Mouse (Mus musculus) midbrain, embryonic 12.5 days (tissue): Measurements from ENCODE around the gene Aqp3. TPM values are rescaled to one million over a fixed set of nuclear protein-coding genes. Genes with fewer than 3 reads are reported as not detected.
"Not testable (repeated sequence)": the region's sequence is repeated elsewhere in the genome, so short reads cannot be mapped to it uniquely, and the experiment has no call there.

Experiments used
- ATAC-seq: fragments of 200-750 bp; cut with Nextera tagmentation; 2 replicates; pipeline ENCODE4 v1.8.0; 2017; ENCODE audit warnings: low read depth, moderate TSS enrichment, moderate library complexity; ENCODE audit not compliant: low FRiP score
- H3K27ac ChIP-seq: fragments of 300-500 bp; sonication (generic); replicated peaks from 2 replicates; pipeline ENCODE4 v1.5.1; 2016; ENCODE audit warnings: mild to moderate bottlenecking
- H3K27me3 ChIP-seq: fragments of 300-500 bp; sonication (generic); 2 replicates; pipeline ENCODE4 v1.6.1; 2016; ENCODE audit warnings: mild to moderate bottlenecking
- H3K36me3 ChIP-seq: fragments of 300-500 bp; sonication (generic); 2 replicates; pipeline ENCODE4 v1.6.1; 2016
- H3K4me1 ChIP-seq: fragments of 300-500 bp; sonication (generic); 2 replicates; pipeline ENCODE4 v1.6.1; 2016
- H3K4me2 ChIP-seq: fragments of 300-500 bp; sonication (generic); replicated peaks from 2 replicates; pipeline ENCODE4 v1.6.1; 2016; ENCODE audit warnings: mild to moderate bottlenecking, moderate library complexity
- H3K4me3 ChIP-seq: fragments of 300-500 bp; sonication (generic); 2 replicates; pipeline ENCODE4 v1.5.1; 2016; ENCODE audit warnings: mild to moderate bottlenecking
- H3K9ac ChIP-seq: fragments of 300-500 bp; sonication (generic); replicated peaks from 2 replicates; pipeline ENCODE4 v1.6.1; 2016; ENCODE audit warnings: mild to moderate bottlenecking, moderate library complexity
- H3K9me3 ChIP-seq: fragments of 300-500 bp; sonication (generic); 2 replicates; pipeline ENCODE4 v1.6.1; 2016; ENCODE audit warnings: mild to moderate bottlenecking
- WGBS: fragments of 180-500 bp; shearing (Covaris S2); methylation state at CpG from one replicate; pipeline ENCODE4 v1.1.7; 2016; 5-methylcytosine and 5-hydroxymethylcytosine counted together
- polyA plus RNA-seq: library from polyadenylated mRNA; unstranded; fragments of >200 nt; fragmentation: Nextera tagmentation; extraction: Ambion mirVana; gene quantifications from 2 replicates; pipeline ENCODE4 v1.2.1, GENCODE M21; 2016

The Aqp3 gene
- polyA plus RNA-seq, 1 experiment from 2014 or later = 0.65 TPM

DNA sequence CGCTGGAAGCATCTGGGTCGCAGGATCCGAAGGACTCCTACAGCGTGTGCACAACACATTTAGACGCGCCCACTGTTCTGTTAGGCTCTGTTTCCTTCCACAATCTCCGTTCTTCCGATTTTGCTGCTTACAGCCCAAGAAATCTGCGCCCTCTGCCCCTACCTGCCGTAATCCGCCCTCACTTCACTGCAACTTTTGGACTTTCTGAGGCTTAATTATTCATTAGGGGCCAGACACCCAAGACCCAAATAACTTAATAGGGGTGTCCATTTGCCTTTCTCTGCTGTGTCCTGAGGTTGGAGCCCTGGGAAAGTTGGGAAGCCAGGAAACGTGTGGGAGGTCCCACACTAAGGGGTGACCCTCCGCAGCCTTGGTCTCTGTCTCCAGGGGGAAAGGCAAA, 602 bp downstream of the Aqp3 start:
- ATAC-seq = no peak
- no peak overlapping the region for H3K9ac ChIP-seq
- 44% methylated on average over 13 of the region's 13 CpGs for WGBS

DNA sequence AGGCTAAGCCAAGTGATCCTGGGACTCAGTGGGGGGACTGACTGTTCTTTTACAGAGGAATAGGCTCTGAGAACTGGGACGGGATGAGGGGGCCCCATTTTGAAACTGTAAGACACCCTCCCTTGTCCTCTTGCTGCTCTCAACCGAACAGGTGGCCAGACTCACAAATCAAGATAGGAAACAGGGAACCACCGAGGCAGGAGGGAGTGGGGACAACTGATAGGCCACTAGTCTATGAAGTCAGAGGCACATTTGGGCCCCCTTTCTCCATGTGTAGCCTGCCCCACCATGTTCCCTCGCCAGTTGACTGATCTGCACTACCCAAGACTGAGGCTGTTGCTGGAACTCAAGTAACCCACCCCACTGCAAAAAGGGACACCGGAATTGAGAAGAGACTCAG, 1.2 kb downstream of the Aqp3 start:
- H3K4me3 ChIP-seq = no peak overlapping the region
- H3K4me1 ChIP-seq = peaks cover 14% of the 10 kb centered on the region
- H3K4me2 ChIP-seq = no peak overlapping the region
- no peak overlapping the region for H3K9ac ChIP-seq
- no peaks in the 10 kb centered on the region for H3K36me3 ChIP-seq
- ATAC-seq = no peak
- H3K27ac ChIP-seq = no peak overlapping the region
- no peaks in the 10 kb centered on the region for H3K9me3 ChIP-seq
- WGBS = 71% methylated on average over 5 of the region's 5 CpGs
- H3K27me3 ChIP-seq = peaks cover 36% of the 10 kb centered on the region

More for the DNA sequence above, 602 bp downstream of the Aqp3 start:
- Histone ChIP-seq H3K9me3 (no peaks in the 10 kb centered on the region), H3K4me3 (no peak overlapping the region), H3K36me3 (no peaks in the 10 kb centered on the region), H3K4me2 (peak overlapping the region; percentile 90), H3K27ac (no peak overlapping the region), H3K4me1 (peaks cover 14% of the 10 kb centered on the region), H3K27me3 (peaks cover 36% of the 10 kb centered on the region)

DNA sequence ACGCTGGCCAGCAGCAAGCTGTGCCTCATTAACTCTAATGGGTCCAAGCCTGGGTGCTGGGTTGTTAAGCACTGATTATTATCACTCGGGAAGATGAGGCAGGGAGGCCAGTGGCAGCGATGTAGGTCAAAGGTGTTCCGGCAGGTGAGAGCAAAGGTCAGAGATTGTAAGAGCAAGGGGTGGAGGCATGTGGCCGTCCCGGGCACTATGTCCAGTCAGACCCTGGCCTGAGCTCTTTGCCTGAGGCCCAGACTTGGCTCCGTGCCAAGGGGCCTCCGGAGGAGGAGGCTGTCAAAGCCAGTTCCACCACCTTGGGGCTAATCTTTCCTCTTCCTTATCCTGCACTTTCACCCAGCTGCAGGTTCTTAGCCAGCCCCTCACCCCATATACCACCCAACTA, 1.8 kb downstream of the Aqp3 start:
- Histone ChIP-seq H3K9ac (no peak overlapping the region), H3K36me3 (no peaks in the 10 kb centered on the region), H3K4me1 (peaks cover 14% of the 10 kb centered on the region), H3K27ac (no peak overlapping the region), H3K4me2 (no peak overlapping the region), H3K27me3 (peaks cover 36% of the 10 kb centered on the region), H3K9me3 (no peaks in the 10 kb centered on the region), H3K4me3 (no peak overlapping the region)
- no peak for ATAC-seq
- WGBS = 76% methylated on average over 8 of the region's 8 CpGs

DNA sequence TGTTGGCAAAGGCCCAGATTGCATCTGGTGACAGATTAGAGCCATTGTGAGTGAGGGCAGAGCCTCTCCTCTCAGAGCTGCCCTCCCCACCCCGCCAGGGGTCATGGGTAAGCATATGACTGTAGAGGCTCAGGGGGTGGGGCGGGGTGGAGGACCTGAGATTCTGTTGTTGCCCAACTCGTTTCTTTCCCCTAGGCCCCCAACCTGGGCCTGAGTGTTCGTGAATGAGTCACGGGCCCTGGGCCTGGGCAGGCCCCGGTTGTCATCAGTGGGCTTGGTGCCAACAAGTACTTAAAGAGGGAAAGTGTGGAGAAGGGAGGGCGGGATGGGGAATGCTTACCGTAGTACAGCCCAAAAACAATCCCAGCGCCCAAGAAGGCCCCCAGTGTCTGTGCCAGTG, 3.6 kb downstream of the Aqp3 start:
- H3K9me3 ChIP-seq = no peaks in the 10 kb centered on the region
- WGBS = 74% methylated on average over 9 of the region's 9 CpGs
- H3K4me1 ChIP-seq = peaks cover 14% of the 10 kb centered on the region
- H3K4me2 ChIP-seq = no peak overlapping the region
- no peak overlapping the region for H3K4me3 ChIP-seq
- H3K27me3 ChIP-seq = peaks cover 33% of the 10 kb centered on the region
- ATAC-seq = no peak
- H3K27ac ChIP-seq = no peak overlapping the region
- no peak overlapping the region for H3K9ac ChIP-seq
- no peaks in the 10 kb centered on the region for H3K36me3 ChIP-seq

DNA sequence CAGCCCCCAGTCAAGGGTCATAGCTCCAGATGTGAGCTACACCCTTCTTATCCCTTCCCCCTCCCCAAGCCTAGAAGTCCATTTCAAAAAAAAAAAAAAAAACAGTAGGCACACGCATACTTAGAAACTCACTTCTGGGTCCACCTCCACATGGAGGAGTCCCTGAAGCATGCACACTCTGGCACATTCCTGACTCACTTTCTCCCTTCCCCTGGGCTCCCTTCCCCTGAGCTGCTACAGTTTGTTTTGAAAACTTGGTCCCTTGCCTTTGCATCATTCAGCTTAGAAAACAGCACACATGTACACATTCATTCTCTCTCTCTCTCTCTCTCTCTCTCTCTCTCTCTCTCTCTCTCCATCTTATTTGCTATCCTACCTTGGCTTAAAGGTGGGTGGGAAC, 5.0 kb downstream of the Aqp3 start:
- Histone ChIP-seq H3K4me1 (peaks cover 5% of the 10 kb centered on the region; the same call in 1 of the 2 replicates), H3K36me3 (no peaks in the 10 kb centered on the region), H3K9ac (no peak overlapping the region), H3K9me3 (no peaks in the 10 kb centered on the region), H3K27ac (no peak overlapping the region), H3K4me3 (no peak overlapping the region), H3K4me2 (no peak overlapping the region), H3K27me3 (peaks cover 24% of the 10 kb centered on the region)
- no peak for ATAC-seq
- 73% methylated on average over 1 of the region's 1 CpGs for WGBS

DNA sequence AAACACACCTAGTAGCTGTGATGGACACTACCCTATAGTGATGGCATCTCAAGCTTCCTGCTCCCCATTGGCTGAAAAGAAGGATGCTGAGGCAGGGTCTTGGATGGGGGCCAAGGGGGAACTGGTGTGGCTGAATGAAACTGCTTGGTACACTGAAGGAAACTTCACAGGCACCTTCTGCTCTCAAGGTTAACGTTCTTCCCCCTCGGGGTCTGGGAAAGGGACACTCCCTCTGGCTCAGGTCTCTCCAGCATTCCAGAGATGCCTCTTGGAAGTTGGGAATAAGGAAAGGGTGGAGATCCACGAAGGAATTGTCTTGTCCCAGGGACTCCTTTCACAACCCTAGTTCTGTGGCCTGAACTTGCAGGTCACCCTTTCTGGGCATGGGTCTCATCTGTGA, 6.6 kb downstream of the Aqp3 start:
- Histone ChIP-seq H3K4me1 (no peaks in the 10 kb centered on the region), H3K4me2 (no peak overlapping the region), H3K36me3 (no peaks in the 10 kb centered on the region), H3K9ac (no peak overlapping the region), H3K4me3 (no peak overlapping the region), H3K27me3 (peaks cover 8% of the 10 kb centered on the region), H3K9me3 (no peaks in the 10 kb centered on the region), H3K27ac (no peak overlapping the region)
- 68% methylated on average over 3 of the region's 3 CpGs for WGBS
- ATAC-seq = no peak

DNA sequence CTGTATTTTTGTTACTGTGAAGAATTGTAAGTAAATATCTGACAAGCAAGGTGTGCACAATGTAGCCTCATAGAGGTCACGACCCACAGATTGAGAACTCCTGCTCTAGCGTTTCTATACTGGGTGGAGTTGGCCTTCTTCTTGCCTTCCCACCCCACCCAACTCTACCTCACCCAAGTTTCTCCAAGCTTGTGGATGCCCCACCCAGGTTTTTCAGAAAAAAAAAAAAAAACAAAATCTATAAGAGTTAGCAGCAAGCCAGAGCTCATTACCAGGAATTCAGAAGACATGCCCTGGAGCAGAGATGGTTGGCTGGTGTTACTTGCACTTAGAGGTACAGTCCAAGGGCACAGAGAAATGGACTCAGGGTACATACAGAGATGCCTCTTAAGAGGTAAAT, 8.3 kb downstream of the Aqp3 start:
- no peak for ATAC-seq
- H3K9ac ChIP-seq = no peak overlapping the region
- H3K4me3 ChIP-seq = no peak overlapping the region
- H3K4me2 ChIP-seq = no peak overlapping the region
- H3K36me3 ChIP-seq = no peaks in the 10 kb centered on the region
- no peaks in the 10 kb centered on the region for H3K27me3 ChIP-seq
- 78% methylated on average over 2 of the region's 2 CpGs for WGBS
- no peaks in the 10 kb centered on the region for H3K9me3 ChIP-seq
- no peaks in the 10 kb centered on the region for H3K4me1 ChIP-seq
- no peak overlapping the region for H3K27ac ChIP-seq

DNA sequence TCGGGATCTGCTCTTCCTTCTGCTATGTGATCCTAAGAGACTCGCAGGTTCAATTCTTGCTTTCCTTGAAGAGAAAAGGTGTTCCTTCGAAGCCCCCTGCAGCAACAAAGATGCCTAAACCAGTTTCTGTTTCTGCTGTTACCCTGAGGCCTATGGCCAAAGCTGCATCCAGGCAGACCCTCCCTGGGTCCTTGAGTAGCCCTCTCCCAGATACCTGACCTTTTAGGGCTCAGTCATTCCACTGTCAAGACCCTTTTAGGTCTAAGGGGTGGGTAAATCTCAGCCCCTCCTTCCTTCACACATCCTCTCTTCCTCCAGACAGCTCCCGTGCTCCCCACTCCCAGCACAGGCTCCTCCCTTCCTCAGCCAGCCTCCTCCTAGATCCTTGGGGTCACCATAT, 8.8 kb downstream of the Aqp3 start:
- ATAC-seq = no peak
- H3K36me3 ChIP-seq = no peaks in the 10 kb centered on the region
- 84% methylated on average over 4 of the region's 4 CpGs for WGBS
- no peak overlapping the region for H3K4me2 ChIP-seq
- no peaks in the 10 kb centered on the region for H3K9me3 ChIP-seq
- H3K9ac ChIP-seq = no peak overlapping the region
- H3K27me3 ChIP-seq = no peaks in the 10 kb centered on the region
- H3K4me3 ChIP-seq = no peak overlapping the region
- no peak overlapping the region for H3K27ac ChIP-seq
- H3K4me1 ChIP-seq = no peaks in the 10 kb centered on the region

DNA sequence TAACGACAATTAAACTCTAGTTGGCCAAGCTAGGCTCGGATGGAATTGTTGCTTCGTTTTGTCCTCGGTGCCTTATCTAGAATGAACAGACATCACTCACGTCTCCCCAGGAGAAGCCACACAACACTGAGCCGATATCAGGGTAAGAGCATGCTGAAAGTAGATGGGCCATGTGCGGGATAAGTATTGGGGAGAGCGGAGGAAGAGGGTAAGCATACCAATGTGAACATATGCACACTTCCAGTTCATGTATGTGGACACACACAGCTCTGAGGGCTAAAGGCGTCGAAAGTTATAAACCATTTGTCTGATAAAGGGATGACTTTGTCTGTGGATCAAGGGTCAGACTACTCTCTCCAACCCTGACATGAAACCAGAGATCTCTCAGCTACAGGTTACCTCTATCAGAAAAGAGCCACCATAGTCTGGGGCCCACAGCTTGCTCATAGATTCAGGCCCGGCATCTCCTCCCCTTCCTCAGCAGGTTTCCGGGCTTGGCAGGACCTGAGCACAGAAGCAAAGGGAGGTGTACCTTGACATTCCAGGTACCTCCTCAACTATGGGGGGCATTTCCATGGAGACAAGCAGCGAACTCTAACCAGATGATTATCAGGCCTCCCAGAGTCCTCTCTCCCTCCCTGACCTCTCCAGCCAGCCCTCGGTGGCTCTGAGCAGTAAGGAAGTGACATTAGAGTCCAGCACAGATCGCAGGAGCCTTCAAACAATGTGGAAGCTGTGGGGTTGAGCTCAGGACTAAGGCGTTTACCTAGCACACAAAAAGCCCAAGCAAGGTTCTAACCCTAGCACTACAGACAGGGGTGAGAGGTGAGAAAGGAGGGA, 10.3 kb downstream of the Aqp3 start:
- Histone ChIP-seq H3K4me2 (no peak overlapping the region), H3K9ac (no peak overlapping the region)

DNA sequence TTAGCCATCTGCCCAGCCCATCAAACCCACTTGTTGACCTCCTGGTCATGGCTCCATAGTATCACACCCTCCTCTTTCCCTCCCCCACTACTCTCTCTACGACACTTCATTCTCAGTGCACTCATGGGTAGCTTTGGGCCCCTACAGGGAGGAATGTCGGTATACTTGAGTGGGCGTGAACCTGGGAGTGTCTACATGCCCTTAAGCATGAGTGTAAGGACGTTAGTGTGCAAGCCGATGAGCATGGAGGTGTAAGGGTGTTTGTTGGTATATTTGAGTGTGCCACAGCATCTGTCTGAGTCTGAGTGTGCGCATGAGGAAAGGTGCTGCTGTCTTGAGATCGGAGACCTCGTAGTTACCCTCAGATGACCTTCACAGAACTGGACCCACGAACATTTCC, 11.0 kb downstream of the Aqp3 start:
- H3K27me3 ChIP-seq = no peaks in the 10 kb centered on the region
- H3K9me3 ChIP-seq = no peaks in the 10 kb centered on the region
- H3K4me3 ChIP-seq = no peak overlapping the region
- no peaks in the 10 kb centered on the region for H3K36me3 ChIP-seq
- H3K4me1 ChIP-seq = no peaks in the 10 kb centered on the region
- H3K9ac ChIP-seq = no peak overlapping the region
- ATAC-seq = no peak
- no peak overlapping the region for H3K27ac ChIP-seq
- 82% methylated on average over 9 of the region's 9 CpGs for WGBS
- no peak overlapping the region for H3K4me2 ChIP-seq

More for the DNA sequence above, 10.3 kb downstream of the Aqp3 start:
- no peak for ATAC-seq
- H3K4me3 ChIP-seq = no peak overlapping the region
- 86% methylated on average over 16 of the region's 16 CpGs for WGBS
- H3K27ac ChIP-seq = no peak overlapping the region
- H3K27me3 ChIP-seq = no peaks in the 10 kb centered on the region
- no peaks in the 10 kb centered on the region for H3K4me1 ChIP-seq
- H3K9me3 ChIP-seq = no peaks in the 10 kb centered on the region
- no peaks in the 10 kb centered on the region for H3K36me3 ChIP-seq

DNA sequence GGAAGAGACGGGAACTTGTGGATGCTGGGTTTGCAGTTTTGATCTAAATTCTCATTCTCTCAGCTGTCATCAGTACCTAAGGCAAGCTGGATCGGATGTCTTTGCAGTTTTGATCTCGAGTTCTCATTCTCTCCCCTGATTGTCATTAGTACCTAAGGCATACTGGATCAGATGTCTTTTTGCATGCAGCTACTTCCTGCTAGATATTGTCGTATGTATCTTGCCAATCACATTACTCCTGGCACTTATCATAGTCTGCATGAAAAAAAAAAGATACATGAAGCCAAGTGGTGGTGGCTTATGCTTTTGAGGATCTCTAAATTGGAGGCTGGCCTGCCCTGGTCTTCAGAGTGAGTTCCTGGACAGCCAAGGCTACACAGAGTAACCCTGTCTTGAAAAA, 13.2 kb downstream of the Aqp3 start:
- Histone ChIP-seq H3K27me3 (no peaks in the 10 kb centered on the region), H3K4me1 (no peaks in the 10 kb centered on the region), H3K4me2 (no peak overlapping the region), H3K27ac (no peak overlapping the region), H3K9ac (no peak overlapping the region), H3K4me3 (no peak overlapping the region), H3K9me3 (no peaks in the 10 kb centered on the region), H3K36me3 (no peaks in the 10 kb centered on the region)
- 90% methylated on average over 4 of the region's 4 CpGs for WGBS
- no peak for ATAC-seq

DNA sequence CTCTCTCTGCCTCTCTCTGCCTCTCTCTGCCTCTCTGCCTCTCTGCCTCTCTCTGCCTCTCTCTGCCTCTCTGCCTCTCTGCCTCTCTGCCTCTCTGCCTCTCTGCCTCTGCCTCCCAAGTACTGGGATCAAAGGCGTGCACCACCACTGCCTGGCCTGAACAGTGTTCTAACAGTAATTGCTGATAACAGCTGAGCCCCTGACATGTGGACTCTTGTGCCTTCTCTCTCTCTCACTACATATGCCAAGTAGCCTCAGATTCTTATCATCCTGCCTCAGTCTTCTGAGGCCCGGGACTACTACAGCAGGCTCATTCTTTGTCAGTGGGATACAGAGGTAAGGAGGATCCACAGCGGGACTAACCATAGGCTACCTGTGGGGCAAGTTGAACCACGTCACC, 15.2 kb downstream of the Aqp3 start:
- WGBS = 73% methylated on average over 4 of the region's 4 CpGs
- H3K4me1 ChIP-seq, H3K36me3 ChIP-seq, ATAC-seq, H3K9ac ChIP-seq, H3K27ac ChIP-seq, H3K4me3 ChIP-seq, H3K27me3 ChIP-seq, H3K9me3 ChIP-seq, H3K4me2 ChIP-seq: not testable (repeated sequence)

DNA sequence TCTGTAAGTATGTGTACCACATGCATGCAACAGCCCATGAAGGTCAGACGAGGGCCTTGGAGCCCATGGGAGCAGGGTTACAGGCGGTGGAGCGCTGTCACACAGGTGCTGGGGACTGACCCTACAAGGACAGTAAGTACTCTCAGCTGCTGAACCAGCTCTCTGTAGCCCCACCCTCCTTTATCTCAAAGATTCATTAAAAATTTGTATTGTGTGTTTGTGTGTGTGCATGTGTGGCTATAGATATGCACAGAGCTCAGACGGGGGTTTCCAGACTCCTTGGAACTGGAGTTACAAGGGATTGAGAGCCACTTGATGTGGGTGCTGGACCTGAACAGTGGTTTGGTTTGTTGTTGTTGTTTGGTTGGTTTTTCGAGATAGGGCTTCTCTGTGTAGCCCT, 16.2 kb downstream of the Aqp3 start:
- WGBS = 84% methylated on average over 5 of the region's 5 CpGs
- Histone ChIP-seq H3K36me3 (no peaks in the 10 kb centered on the region), H3K9me3 (no peaks in the 10 kb centered on the region)

More for the DNA sequence above, 16.2 kb downstream of the Aqp3 start:
- H3K27ac ChIP-seq = no peak overlapping the region
- no peak overlapping the region for H3K4me3 ChIP-seq
- H3K4me1 ChIP-seq = no peaks in the 10 kb centered on the region
- no peak overlapping the region for H3K9ac ChIP-seq
- no peak for ATAC-seq
- no peaks in the 10 kb centered on the region for H3K27me3 ChIP-seq
- H3K4me2 ChIP-seq = no peak overlapping the region
